Mouse (Mus musculus) neural tube, embryonic 13.5 days (tissue): Measurements from ENCODE around the gene Tpst2. TPM values are rescaled to one million over a fixed set of nuclear protein-coding genes. Genes with fewer than 3 reads are reported as not detected.

Experiments used
- ATAC-seq: fragments of 200-750 bp; cut with Nextera tagmentation; 2 replicates; pipeline ENCODE4 v1.8.0; 2017; ENCODE audit warnings: low read depth, mild to moderate bottlenecking, moderate TSS enrichment, moderate library complexity
- H3K27ac ChIP-seq: fragments of 300-500 bp; sonication (generic); replicated peaks from 2 replicates; pipeline ENCODE4 v1.5.1; 2015; ENCODE audit warnings: moderate library complexity, mild to moderate bottlenecking, inconsistent platforms
- H3K27me3 ChIP-seq: fragments of 300-500 bp; sonication (generic); 2 replicates; pipeline ENCODE4 v1.6.1; 2015; ENCODE audit warnings: mild to moderate bottlenecking, inconsistent platforms
- H3K36me3 ChIP-seq: fragments of 300-500 bp; sonication (generic); 2 replicates; pipeline ENCODE4 v1.6.1; 2015; ENCODE audit warnings: mild to moderate bottlenecking, inconsistent platforms
- H3K4me1 ChIP-seq: fragments of 300-500 bp; sonication (generic); replicated peaks from 2 replicates; pipeline ENCODE4 v1.6.1; 2015; ENCODE audit warnings: inconsistent platforms
- H3K4me2 ChIP-seq: fragments of 300-500 bp; sonication (generic); 2 replicates; pipeline ENCODE4 v1.6.1; 2015; ENCODE audit warnings: inconsistent platforms, mild to moderate bottlenecking, moderate library complexity
- H3K4me3 ChIP-seq: fragments of 300-500 bp; sonication (generic); 2 replicates; pipeline ENCODE4 v1.5.1; 2015; ENCODE audit warnings: mild to moderate bottlenecking, inconsistent platforms
- H3K9ac ChIP-seq: fragments of 300-500 bp; sonication (generic); 2 replicates; pipeline ENCODE4 v1.6.1; 2015; ENCODE audit warnings: moderate library complexity, mild to moderate bottlenecking, inconsistent platforms
- H3K9me3 ChIP-seq: fragments of 300-500 bp; sonication (generic); 2 replicates; pipeline ENCODE4 v1.6.1; 2016; ENCODE audit warnings: inconsistent platforms
- WGBS: fragments of 180-500 bp; shearing (Covaris S2); methylation state at CpG from one replicate; pipeline ENCODE4 v1.1.7; 2015; 5-methylcytosine and 5-hydroxymethylcytosine counted together
- polyA plus RNA-seq: library from polyadenylated mRNA; unstranded; fragments of >200 nt; fragmentation: Nextera tagmentation; extraction: Ambion mirVana; gene quantifications from 2 replicates; pipeline ENCODE4 v1.2.1, GENCODE M21; 2015

The Tpst2 gene
- polyA plus RNA-seq, 1 experiment from 2014 or later = 29.5 TPM

GRCm38 (mm10) chr5:112355910-112356309 is 79.4 kb downstream of the Tpst2 start, which contains the start of gene Gm6583:
Gene Gm6583 (minus strand): TSS chr5:112356033.
- no peak for ATAC-seq
- H3K9me3 ChIP-seq = no peaks in the 10 kb centered on the region
- peaks cover 73% of the 10 kb centered on the region for H3K36me3 ChIP-seq

DNA sequence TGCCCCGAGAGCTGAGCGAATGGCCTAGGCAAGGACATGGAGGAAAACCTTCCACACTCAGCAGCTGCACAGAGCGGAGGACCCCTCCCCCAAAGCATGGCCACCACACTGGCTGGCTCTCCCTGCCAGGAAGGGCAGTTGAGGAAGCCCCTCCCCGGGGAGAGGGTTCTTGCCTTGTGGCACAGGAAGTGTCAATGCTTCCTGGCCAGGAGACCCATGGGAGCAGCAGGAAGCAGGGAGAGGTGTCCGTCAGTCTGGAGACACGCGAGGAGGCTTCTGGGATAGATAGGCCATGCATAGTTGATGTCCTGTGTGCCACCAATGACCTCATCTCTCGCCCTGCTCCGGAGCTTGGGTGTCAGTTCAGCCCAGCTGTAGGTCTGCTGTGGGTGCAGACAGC is 79.8 kb downstream of the Tpst2 start:
- ATAC-seq = no peak
- H3K9me3 ChIP-seq = no peaks in the 10 kb centered on the region
- H3K4me2 ChIP-seq = no peak overlapping the region
- H3K9ac ChIP-seq = no peak overlapping the region
- no peak overlapping the region for H3K27ac ChIP-seq
- H3K36me3 ChIP-seq = peaks cover 69% of the 10 kb centered on the region
- no peaks in the 10 kb centered on the region for H3K4me1 ChIP-seq
- 90% methylated on average over 9 of the region's 9 CpGs for WGBS
- no peak overlapping the region for H3K4me3 ChIP-seq
- no peaks in the 10 kb centered on the region for H3K27me3 ChIP-seq

More at GRCm38 (mm10) chr5:112355910-112356309, 79.4 kb downstream of the Tpst2 start, which contains the start of gene Gm6583:
- Histone ChIP-seq H3K9ac (no peak within 1 kb of the TSS), H3K27me3 (no peaks in the 10 kb centered on the region), H3K4me1 (no peaks in the 10 kb centered on the region), H3K27ac (no peak within 1 kb of the TSS), H3K4me3 (no peak within 1 kb of the TSS), H3K4me2 (no peak within 1 kb of the TSS)
- 67% methylated on average over 13 of the region's 13 CpGs for WGBS

DNA sequence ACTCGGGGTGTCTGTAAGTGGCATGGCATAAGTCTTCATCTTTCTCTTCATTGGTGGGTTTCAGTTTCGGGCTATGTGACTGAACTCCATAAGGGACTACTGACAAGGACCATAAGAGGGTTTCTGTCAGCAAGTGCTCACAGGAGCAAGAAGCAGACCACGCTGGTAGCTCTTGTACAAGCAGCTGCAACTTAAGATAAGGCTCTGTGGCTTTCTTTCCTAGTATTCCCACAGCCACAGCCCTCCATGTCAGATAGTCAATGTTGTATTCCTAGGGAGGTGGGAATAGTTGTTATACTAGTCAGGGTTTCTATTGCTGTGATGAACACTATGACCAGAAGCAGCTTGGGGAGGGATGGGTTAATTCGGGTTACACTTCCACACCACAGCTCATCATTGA is 83.0 kb downstream of the Tpst2 start:
- WGBS = 96% methylated on average over 4 of the region's 4 CpGs
- Histone ChIP-seq H3K4me3 (no peak overlapping the region), H3K4me2 (no peak overlapping the region), H3K27ac (no peak overlapping the region), H3K36me3 (peaks cover 67% of the 10 kb centered on the region), H3K27me3 (no peaks in the 10 kb centered on the region), H3K9me3 (no peaks in the 10 kb centered on the region), H3K4me1 (no peaks in the 10 kb centered on the region), H3K9ac (no peak overlapping the region)
- no peak for ATAC-seq

- no peak for ATAC-seq
- Histone ChIP-seq H3K9me3 (no peaks in the 10 kb centered on the region), H3K27ac (no peak overlapping the region), H3K4me1 (no peaks in the 10 kb centered on the region), H3K9ac (no peak overlapping the region), H3K27me3 (no peaks in the 10 kb centered on the region), H3K36me3 (peaks cover 67% of the 10 kb centered on the region), H3K4me3 (no peak overlapping the region), H3K4me2 (no peak overlapping the region)
- 88% methylated on average over 3 of the region's 3 CpGs for WGBS
These were observed 83.6 kb downstream of the Tpst2 start for GRCm38 (mm10) chr5:112360077-112360476.

DNA sequence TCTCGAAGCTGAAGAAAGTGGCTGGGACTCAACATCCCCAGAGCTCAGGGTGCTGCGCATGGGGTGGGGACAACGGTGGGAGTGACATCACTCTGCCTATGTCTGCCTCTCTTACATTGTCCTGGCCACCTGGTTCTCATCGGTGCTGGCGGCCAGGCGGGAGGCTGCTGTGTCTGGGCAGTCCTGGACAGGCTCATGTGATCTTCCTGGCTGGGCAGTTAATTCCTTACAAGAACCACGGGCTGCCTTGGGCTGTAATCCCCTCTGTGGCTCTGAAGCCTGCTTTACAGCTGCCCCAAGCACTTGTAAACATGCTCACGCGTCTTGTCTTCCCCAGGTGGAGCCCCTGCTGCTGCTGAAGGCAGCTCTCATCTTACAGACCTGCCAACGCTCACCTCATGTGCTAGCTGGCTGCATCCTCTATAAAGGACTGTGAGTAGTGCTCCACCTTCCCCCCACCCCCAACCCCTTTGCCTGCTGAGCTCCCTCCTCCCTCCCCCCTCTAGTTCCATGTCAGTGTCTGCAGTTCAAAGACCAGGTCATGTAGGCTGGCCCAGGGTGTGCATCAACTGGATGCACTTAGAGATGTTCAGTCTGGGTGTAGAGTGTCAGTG is 87.8 kb downstream of the Tpst2 start:
- H3K4me2 ChIP-seq = no peak overlapping the region
- no peak overlapping the region for H3K9ac ChIP-seq
- no peak overlapping the region for H3K4me3 ChIP-seq
- peaks cover 61% of the 10 kb centered on the region for H3K36me3 ChIP-seq
- ATAC-seq = no peak
- H3K9me3 ChIP-seq = no peaks in the 10 kb centered on the region
- no peak overlapping the region for H3K27ac ChIP-seq
- 77% methylated on average over 10 of the region's 10 CpGs for WGBS
- H3K4me1 ChIP-seq = peaks cover 9% of the 10 kb centered on the region
- H3K27me3 ChIP-seq = no peaks in the 10 kb centered on the region

Other genes with a start within 250 kb of the Tpst2 start
- gene Cryba4, start 24.2 kb upstream of the Tpst2 start, polyA plus RNA-seq = 3.4 and 4.0 TPM in 2 replicates
- gene Crybb1, start 20.9 kb upstream of the Tpst2 start, polyA plus RNA-seq = 4.5 and 7.6 TPM in 2 replicates
- gene Tfip11, start 49.7 kb downstream of the Tpst2 start, polyA plus RNA-seq = 29.7 and 34.2 TPM in 2 replicates
- 53.9 and 54.4 TPM in 2 replicates for gene Srrd, start 66.3 kb downstream of the Tpst2 start, polyA plus RNA-seq
- gene Hps4, start 66.4 kb downstream of the Tpst2 start, polyA plus RNA-seq = 37.6 and 37.8 TPM in 2 replicates
- 0.08 and 0.26 TPM in 2 replicates for gene Gm6583, start 79.3 kb downstream of the Tpst2 start, polyA plus RNA-seq
- 52.4 and 69.6 TPM in 2 replicates for gene Asphd2, start 118.2 kb downstream of the Tpst2 start, polyA plus RNA-seq
- 0.62 and 0.93 TPM in 2 replicates for gene Gm6588, start 172.7 kb downstream of the Tpst2 start, polyA plus RNA-seq